Mouse (Mus musculus) limb, embryonic 14.5 days (tissue): Measurements from ENCODE around the gene Rgl3. TPM values are rescaled to one million over a fixed set of nuclear protein-coding genes. Genes with fewer than 3 reads are reported as not detected.

ENCODE experiments used
- ATAC-seq: fragments of 200-750 bp; cut with Nextera tagmentation; 2 replicates; pipeline ENCODE4 v1.8.0; 2017; ENCODE audit warnings: low read depth, moderate number of reproducible peaks, moderate TSS enrichment; ENCODE audit not compliant: low FRiP score
- DNase-seq: peaks from one replicate; pipeline ENCODE4 v3.0.0-alpha.2; 2015; ENCODE audit warnings: low spot score
- H3K27ac ChIP-seq: fragments of 300-500 bp; sonication (generic); replicated peaks from 2 replicates; pipeline ENCODE4 v1.5.1; 2014; ENCODE audit warnings: low read depth, mild to moderate bottlenecking, low read length, moderate library complexity, mixed read lengths
- H3K27me3 ChIP-seq: fragments of 300-500 bp; sonication (generic); 2 replicates; pipeline ENCODE4 v1.6.1; 2014; ENCODE audit warnings: low read length, mixed read lengths; ENCODE audit not compliant: control insufficient read depth, insufficient read depth
- H3K36me3 ChIP-seq: fragments of 300-500 bp; sonication (generic); 2 replicates; pipeline ENCODE4 v1.6.1; 2014; ENCODE audit warnings: mild to moderate bottlenecking, low read length, moderate library complexity, mixed read lengths; ENCODE audit not compliant: control insufficient read depth, insufficient read depth
- H3K4me1 ChIP-seq: fragments of 300-500 bp; sonication (generic); 2 replicates; pipeline ENCODE4 v1.6.1; 2014; ENCODE audit warnings: antibody characterized with exemption, low read length, mixed read lengths; ENCODE audit not compliant: control insufficient read depth, insufficient read depth
- H3K4me2 ChIP-seq: fragments of 300-500 bp; sonication (generic); replicated peaks from 2 replicates; pipeline ENCODE4 v1.6.1; 2014; ENCODE audit warnings: low read depth, mild to moderate bottlenecking, low read length, moderate library complexity; ENCODE audit not compliant: severe bottlenecking
- H3K4me3 ChIP-seq: fragments of 300-500 bp; sonication (generic); replicated peaks from 2 replicates; pipeline ENCODE4 v1.5.1; 2014; ENCODE audit warnings: low read length
- H3K9ac ChIP-seq: fragments of 300-500 bp; sonication (generic); 2 replicates; pipeline ENCODE4 v1.6.1; 2014; ENCODE audit warnings: mild to moderate bottlenecking, low read depth, low read length, moderate library complexity; ENCODE audit not compliant: severe bottlenecking
- H3K9me3 ChIP-seq: fragments of 300-500 bp; sonication (generic); 2 replicates; pipeline ENCODE4 v1.6.1; 2016; ENCODE audit warnings: low read length; ENCODE audit not compliant: control insufficient read depth
- POLR2A ChIP-seq: fragments of 200-500 bp; IDR thresholded peaks from 2 replicates; pipeline ENCODE4 v1.8.0; 2012; ENCODE audit warnings: inconsistent platforms, mild to moderate bottlenecking, moderate library complexity, borderline replicate concordance; ENCODE audit not compliant: insufficient read depth, insufficient read length; ENCODE audit errors: extremely low read depth
- WGBS: fragments of 180-500 bp; shearing (Covaris S2); extraction: QIAGEN DNeasy Blood & Tissue Kit; methylation state at CpG from one replicate; pipeline ENCODE4 v1.1.7; 2014; 5-methylcytosine and 5-hydroxymethylcytosine counted together
- polyA plus RNA-seq, 2 experiments: library from polyadenylated mRNA; depleted of rRNA in 1 of 2; stranded (reverse) in 1 of 2; unstranded in 1 of 2; fragments of >200 nt; fragmentation: Nextera tagmentation in 1 of 2; extraction: Ambion mirVana in 1 of 2; gene quantifications; 2 replicates each; pipeline versions ENCODE4 v1.2.1 to v1.2.3; 2012 to 2014

The Rgl3 gene
- polyA plus RNA-seq, 2 experiments = 1.1 to 3.2 TPM

GRCm38 (mm10) chr9:21932445-21933137, 56.7 kb downstream of the Rgl3 start:
- no peak for ATAC-seq
- H3K4me3 ChIP-seq = no peak overlapping the region
- TF ChIP-seq POLR2A = no peak
- H3K27me3 ChIP-seq = no peaks in the 10 kb centered on the region
- H3K9me3 ChIP-seq = no peaks in the 10 kb centered on the region
- peaks cover 3% of the 10 kb centered on the region; the same call in 1 of the 2 replicates for H3K4me1 ChIP-seq
- no peak overlapping the region for H3K9ac ChIP-seq
- H3K27ac ChIP-seq = no peak overlapping the region
- 59% methylated on average over 12 of the region's 12 CpGs for WGBS
- H3K36me3 ChIP-seq = no peaks in the 10 kb centered on the region
- no peak overlapping the region for H3K4me2 ChIP-seq
- DNase-seq = no peak

GRCm38 (mm10) chr9:21932006-21932405, 57.2 kb downstream of the Rgl3 start:
- ATAC-seq = no peak

GRCm38 (mm10) chr9:21929208-21929607, 60.0 kb downstream of the Rgl3 start:
- H3K36me3 ChIP-seq = peaks cover 5% of the 10 kb centered on the region; the same call in 1 of the 2 replicates
- H3K27me3 ChIP-seq = no peaks in the 10 kb centered on the region
- H3K9ac ChIP-seq = no peak overlapping the region
- no peak overlapping the region for H3K4me2 ChIP-seq
- WGBS = 73% methylated on average over 3 of the region's 3 CpGs
- no peak for TF ChIP-seq POLR2A
- DNase-seq = no peak
- H3K4me3 ChIP-seq = no peak overlapping the region
- no peak overlapping the region for H3K27ac ChIP-seq
- no peak for ATAC-seq
- H3K4me1 ChIP-seq = peaks cover 7% of the 10 kb centered on the region; the same call in 1 of the 2 replicates
- H3K9me3 ChIP-seq = no peaks in the 10 kb centered on the region

More at GRCm38 (mm10) chr9:21932006-21932405, 57.2 kb downstream of the Rgl3 start:
- TF ChIP-seq POLR2A = no peak
- no peaks in the 10 kb centered on the region for H3K9me3 ChIP-seq
- WGBS = 66% methylated on average over 2 of the region's 2 CpGs
- no peaks in the 10 kb centered on the region for H3K36me3 ChIP-seq
- no peak overlapping the region for H3K9ac ChIP-seq
- no peak overlapping the region for H3K4me2 ChIP-seq
- peaks cover 3% of the 10 kb centered on the region; the same call in 1 of the 2 replicates for H3K4me1 ChIP-seq
- no peak for DNase-seq
- no peak overlapping the region for H3K4me3 ChIP-seq
- H3K27ac ChIP-seq = no peak overlapping the region
- H3K27me3 ChIP-seq = no peaks in the 10 kb centered on the region

GRCm38 (mm10) chr9:21927208-21927753, 62.0 kb downstream of the Rgl3 start, which contains the start of the genes Ccdc159 and Tmem205:
Ccdc159 (plus strand) TSS chr9:21927471.
Tmem205 (minus strand) TSS chr9:21927556.
- H3K4me3 ChIP-seq = peak within 1 kb of the TSS; percentile 48
- ATAC-seq (peak; percentile 98), DNase-seq (peak; percentile 96)
- H3K4me2 ChIP-seq = peak within 1 kb of the TSS; percentile 60
- peaks cover 6% of the 10 kb centered on the region; the same call in 1 of the 2 replicates for H3K36me3 ChIP-seq
- peak; percentile 49; the same call in 1 of the 2 replicates for TF ChIP-seq POLR2A
- no peaks in the 10 kb centered on the region for H3K27me3 ChIP-seq
- peaks cover 7% of the 10 kb centered on the region; the same call in 1 of the 2 replicates for H3K4me1 ChIP-seq
- no peaks in the 10 kb centered on the region for H3K9me3 ChIP-seq
- peak within 1 kb of the TSS; percentile 70 for H3K9ac ChIP-seq
- WGBS = 3% methylated on average over 28 of the region's 28 CpGs
- H3K27ac ChIP-seq = peak within 1 kb of the TSS; percentile 15; the same call in 1 of the 2 replicates

- Histone ChIP-seq H3K4me1 (peaks cover 7% of the 10 kb centered on the region; the same call in 1 of the 2 replicates), H3K4me3 (peak overlapping the region; percentile 48), H3K4me2 (peak overlapping the region; percentile 60), H3K27me3 (no peaks in the 10 kb centered on the region), H3K36me3 (peaks cover 6% of the 10 kb centered on the region; the same call in 1 of the 2 replicates), H3K9me3 (no peaks in the 10 kb centered on the region), H3K27ac (peak overlapping the region; percentile 15; the same call in 1 of the 2 replicates), H3K9ac (peak overlapping the region; percentile 70)
- no peak for ATAC-seq
- DNase-seq = no peak
- no peak for TF ChIP-seq POLR2A
- 5% methylated on average over 6 of the region's 6 CpGs for WGBS
These were observed 62.5 kb downstream of the Rgl3 start for GRCm38 (mm10) chr9:21926784-21927183.
